In genomic region chr14:79308364-79308763, GRCm38 (mm10) we compare ENCODE assay signal across 17 mouse cellular contexts. TPM values are rescaled to one million over a fixed set of nuclear protein-coding genes. Genes with fewer than 3 reads are reported as not detected.
DNase-seq lines count a peak whose midpoint lies in the region; ATAC-seq lines count a peak whose summit lies in the region.
"Had no signal": no experiment of that assay in that cellular context is flagged by ENCODE, and none has a peak within 500 bp of the region (broad histone marks: within the 10 kb centered on the region; RNA-seq: fewer than 3 reads in every experiment).

No protein-coding gene starts in this region.

- peaks cover 71% of the 10 kb centered on the region for H3K4me1 ChIP-seq in liver, embryonic 12.5 days
- peaks cover 9% of the 10 kb centered on the region for H3K4me1 ChIP-seq in forebrain, embryonic 12.5 days
- peaks cover 41% of the 10 kb centered on the region for H3K4me1 ChIP-seq in limb, embryonic 10.5 days
- peaks cover 4% of the 10 kb centered on the region; the same call in 1 of the 2 replicates for H3K4me1 ChIP-seq in midbrain, embryonic 15.5 days

- H3K9ac ChIP-seq in liver, embryonic 12.5 days: 0 out of 2 replicates have a peak overlapping the region, but pooled peaks have one; percentile 25
- H3K9ac ChIP-seq in forebrain, embryonic 12.5 days: no peak overlapping the region
- H3K9ac ChIP-seq in midbrain, embryonic 15.5 days: no peak overlapping the region
- H3K9ac ChIP-seq: limb, embryonic 15.5 days; neural tube, embryonic 13.5 days had no signal

- peak overlapping the region; percentile 91 for H3K27ac ChIP-seq in liver, embryonic 12.5 days
- no peak overlapping the region for H3K27ac ChIP-seq in forebrain, embryonic 12.5 days
- H3K27ac ChIP-seq in limb, embryonic 10.5 days: 0 out of 2 replicates have a peak overlapping the region, but pooled peaks have one; percentile 20
- no peak overlapping the region for H3K27ac ChIP-seq in midbrain, embryonic 15.5 days
- H3K27ac ChIP-seq: heart, adult 2 months; kidney, postnatal 0 days; limb, embryonic 15.5 days; neural tube, embryonic 13.5 days had no signal

- no peaks in the 10 kb centered on the region for H3K9me3 ChIP-seq in liver, embryonic 12.5 days (replicated peaks)
- H3K9me3 ChIP-seq in forebrain, embryonic 12.5 days: no peaks in the 10 kb centered on the region
- H3K9me3 ChIP-seq in limb, embryonic 10.5 days (replicated peaks): no peaks in the 10 kb centered on the region
- no peaks in the 10 kb centered on the region for H3K9me3 ChIP-seq in midbrain, embryonic 15.5 days
- H3K9me3 ChIP-seq: limb, embryonic 15.5 days; neural tube, embryonic 13.5 days had no signal

- H3K4me3 ChIP-seq in liver, embryonic 12.5 days: no peak overlapping the region
- H3K4me3 ChIP-seq in forebrain, embryonic 12.5 days (replicated peaks): no peak overlapping the region
- H3K4me3 ChIP-seq in limb, embryonic 10.5 days: no peak overlapping the region
- H3K4me3 ChIP-seq in midbrain, embryonic 15.5 days: no peak overlapping the region
- H3K4me3 ChIP-seq: heart, adult 2 months; limb, embryonic 15.5 days; neural tube, embryonic 13.5 days had no signal

- ATAC-seq in liver, embryonic 12.5 days: no peak
- 0 out of 2 replicates have a peak, but pooled peaks have one; percentile 30 for ATAC-seq in forebrain, embryonic 12.5 days (ENCODE audit: low FRiP score)
- ATAC-seq in midbrain, embryonic 15.5 days (replicated peaks): 0 out of 2 replicates have a peak, but pooled peaks have one; percentile 50
- ATAC-seq: lung, postnatal 0 days had no signal

- no peaks in the 10 kb centered on the region for H3K36me3 ChIP-seq in liver, embryonic 12.5 days
- H3K36me3 ChIP-seq in forebrain, embryonic 12.5 days (replicated peaks): no peaks in the 10 kb centered on the region
- no peaks in the 10 kb centered on the region for H3K36me3 ChIP-seq in limb, embryonic 10.5 days
- no peaks in the 10 kb centered on the region for H3K36me3 ChIP-seq in midbrain, embryonic 15.5 days (replicated peaks)
- H3K36me3 ChIP-seq: limb, embryonic 15.5 days; neural tube, embryonic 13.5 days had no signal

- H3K4me2 ChIP-seq in liver, embryonic 12.5 days: peak overlapping the region; percentile 43
- no peak overlapping the region for H3K4me2 ChIP-seq in forebrain, embryonic 12.5 days
- no peak overlapping the region for H3K4me2 ChIP-seq in midbrain, embryonic 15.5 days
- H3K4me2 ChIP-seq: limb, embryonic 15.5 days; neural tube, embryonic 13.5 days had no signal

- no peaks in the 10 kb centered on the region for H3K27me3 ChIP-seq in liver, embryonic 12.5 days (replicated peaks)
- no peaks in the 10 kb centered on the region; the same call in none of the 2 replicates for H3K27me3 ChIP-seq in forebrain, embryonic 12.5 days
- H3K27me3 ChIP-seq in limb, embryonic 10.5 days (ENCODE audit: low read depth, poor library complexity, severe bottlenecking): peaks cover 3% of the 10 kb centered on the region; the same call in 1 of the 2 replicates
- no peaks in the 10 kb centered on the region for H3K27me3 ChIP-seq in midbrain, embryonic 15.5 days (replicated peaks)
- H3K27me3 ChIP-seq: limb, embryonic 15.5 days had no signal

- 53% methylated on average over 4 of the region's 4 CpGs for WGBS in liver, embryonic 12.5 days (ENCODE audit: insufficient replicate concordance)
- WGBS in forebrain, embryonic 12.5 days: 11% methylated on average over 4 of the region's 4 CpGs
- WGBS in limb, embryonic 10.5 days: 45% methylated on average over 4 of the region's 4 CpGs
- 9% methylated on average over 4 of the region's 4 CpGs for WGBS in midbrain, embryonic 15.5 days

- no peak for DNase-seq in liver
- DNase-seq in limb, embryonic 10.5 days (ENCODE audit: low spot score): no peak
- DNase-seq in thymus, postnatal 4 days: no peak
- DNase-seq in cerebellum, postnatal 36 days: no peak
- DNase-seq: adrenal gland, adult 2 months; gastrocnemius, postnatal 10 days; heart, adult 2 months; heart, postnatal 36 days; kidney, adult 11 months; thymus, postnatal 25 days had no signal

RNA-seq across cellular contexts. Expression of gene Rgcc, which starts 6.9 kb away (rescaled TPM):
- polyA plus RNA-seq in liver, embryonic 12.5 days (2016; fragmentation: Nextera tagmentation; extraction: Ambion mirVana): 302 and 307 TPM in 2 replicates
- 70.2 and 86.8 TPM in 2 replicates for polyA plus RNA-seq in forebrain, embryonic 12.5 days (2016; fragmentation: Nextera tagmentation; extraction: Ambion mirVana)
- polyA plus RNA-seq in limb, embryonic 10.5 days (2016; fragmentation: Nextera tagmentation; extraction: Ambion mirVana): 9.5 and 14.8 TPM in 2 replicates
- 21.4 and 33.6 TPM in 2 replicates for polyA plus RNA-seq in midbrain, embryonic 15.5 days (2015; fragmentation: Nextera tagmentation; extraction: Ambion mirVana)

Comparison
In these comparisons a context has a peak if more than half of its experiments do, and no peak if none do; other contexts are left out.
1. H3K27ac ChIP-seq: peak in liver, embryonic 12.5 days (single experiment) and limb, embryonic 10.5 days (single experiment); none in forebrain, embryonic 12.5 days (single experiment) and midbrain, embryonic 15.5 days (single experiment).